Mouse (Mus musculus) G1E (cell line): ENCODE data around the gene Mylip.

Experiments used
- CTCF ChIP-seq: IDR thresholded peaks from 2 replicates; pipeline ENCODE4 v1.5.1; 2012; ENCODE audit warnings: low read depth, low read length, inconsistent platforms, mixed read lengths
- GATA1 ChIP-seq: IDR thresholded peaks from 2 replicates; pipeline ENCODE4 v1.6.1; 2012; ENCODE audit warnings: borderline replicate concordance, low read length, inconsistent platforms, mixed read lengths
- POLR2AphosphoS5 ChIP-seq: IDR thresholded peaks from 2 replicates; pipeline ENCODE4 v1.6.1; 2012; ENCODE audit warnings: low read depth, low read length, inconsistent platforms; ENCODE audit not compliant: insufficient replicate concordance

DNA sequence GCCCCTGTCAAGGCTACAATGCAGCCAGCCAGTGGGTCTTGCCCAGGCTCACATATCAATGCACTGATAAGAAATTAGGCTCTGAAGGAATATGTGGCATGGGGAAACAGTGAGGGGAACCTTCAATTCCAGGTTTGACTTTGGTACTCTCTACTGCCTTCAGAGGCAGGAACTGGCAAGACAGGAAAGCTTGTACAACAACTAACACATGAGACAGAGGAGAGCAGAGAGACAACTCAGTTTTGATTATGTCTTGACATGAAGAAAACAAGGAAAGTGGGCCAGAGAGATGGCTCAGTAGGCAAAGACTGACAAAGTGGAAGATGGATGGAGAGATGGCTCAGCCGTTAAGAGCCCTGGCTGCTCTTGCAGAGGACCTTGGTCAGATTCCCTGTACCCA, 23.5 kb downstream of the Mylip start:
- no peak for TF ChIP-seq CTCF
- TF ChIP-seq GATA1 = no peak
- TF ChIP-seq POLR2AphosphoS5 = no peak
